Mouse (Mus musculus) bone marrow macrophage, adult 2 months (primary cell): ENCODE data around the gene Tas2r137.

Source experiments
- CTCF ChIP-seq: IDR thresholded peaks from 2 replicates; pipeline ENCODE4 v1.5.1; 2012; ENCODE audit warnings: low read depth, mild to moderate bottlenecking, low read length, moderate library complexity
- POLR2A ChIP-seq: IDR thresholded peaks from 2 replicates; pipeline ENCODE4 v1.6.1; 2012; ENCODE audit warnings: mild to moderate bottlenecking, low read depth, low read length, borderline replicate concordance

DNA sequence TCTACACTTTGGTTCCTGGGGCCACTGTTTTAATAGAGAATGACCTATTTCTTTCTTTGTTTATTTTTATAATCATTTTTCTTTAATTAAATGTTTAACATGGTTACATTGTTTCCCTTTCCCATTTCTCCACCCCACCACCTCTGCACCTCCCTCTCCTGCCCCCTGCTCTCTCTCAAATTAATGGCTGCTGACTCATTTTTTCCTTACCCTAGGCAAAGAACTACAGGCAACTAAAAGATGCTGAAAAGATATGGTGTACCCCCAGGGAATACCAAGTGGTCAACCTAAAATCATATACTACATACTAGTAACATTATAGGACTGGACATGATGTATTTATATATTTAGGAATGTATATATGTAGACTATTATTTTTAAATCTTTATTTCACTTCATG is 42.4 kb upstream of the Tas2r137 start:
- no peak for TF ChIP-seq CTCF
- no peak for TF ChIP-seq POLR2A
